Mouse (Mus musculus): ENCODE measurements around the gene Tspan4. TPM values are rescaled to one million over a fixed set of nuclear protein-coding genes. Genes with fewer than 3 reads are reported as not detected.
A peak's percentile ranks its signal among the peaks of the same experiment; 100 is the strongest.

The Tspan4 gene
- total and polyA plus RNA-seq, 2 experiments from 2014 or later = 72.2 to 84.2 TPM

- Histone ChIP-seq H3K9me3 (replicated peaks; ENCODE audit: control insufficient read depth, low read length) (no peaks in the 10 kb centered on the region), H3K9ac (replicated peaks; ENCODE audit: low read depth, low read length) (peak within 1 kb of the TSS; percentile 76), H3K4me1 (ENCODE audit: control insufficient read depth, insufficient read depth) (peaks cover 21% of the 10 kb centered on the region), H3K27me3 (ENCODE audit: control insufficient read depth, insufficient read depth, low read length) (peaks cover 16% of the 10 kb centered on the region; the same call in 1 of the 2 replicates), H3K4me3 (ENCODE audit: low read depth, low read length) (peak within 1 kb of the TSS; percentile 63), H3K27ac (ENCODE audit: low read depth) (peak within 1 kb of the TSS; percentile 77), H3K4me2 (ENCODE audit: low read depth, low read length) (peak within 1 kb of the TSS; percentile 98), H3K36me3 (replicated peaks; ENCODE audit: control insufficient read depth, insufficient read depth, low read length) (peaks cover 33% of the 10 kb centered on the region)
- no peak for DNase-seq (ENCODE audit: low spot score)
- no peak for ATAC-seq (ENCODE audit: insufficient read depth, low read depth)
- no peak for TF ChIP-seq CTCF (IDR thresholded peaks at IDR 0.05; ENCODE audit: low read depth)
- no peak for TF ChIP-seq EP300 (IDR thresholded peaks at IDR 0.05; ENCODE audit: low read depth)
- 78% methylated on average over 15 of the region's 15 CpGs for WGBS
Observed at GRCm38 (mm10) chr7:141460391-141461113, 14.5 kb upstream of the Tspan4 start, which contains the start of gene Cracr2b. TSS of gene Cracr2b (plus strand) at chr7:141461094.

GRCm38 (mm10) chr7:141461521-141462332, 13.3 kb upstream of the Tspan4 start:
- Histone ChIP-seq H3K4me1 (ENCODE audit: control insufficient read depth, insufficient read depth) (peaks cover 16% of the 10 kb centered on the region), H3K27me3 (ENCODE audit: control insufficient read depth, insufficient read depth, low read length) (peaks cover 16% of the 10 kb centered on the region; the same call in 1 of the 2 replicates), H3K4me2 (ENCODE audit: low read depth, low read length) (peak overlapping the region; percentile 98), H3K9me3 (replicated peaks; ENCODE audit: control insufficient read depth, low read length) (no peaks in the 10 kb centered on the region), H3K36me3 (replicated peaks; ENCODE audit: control insufficient read depth, insufficient read depth, low read length) (peaks cover 33% of the 10 kb centered on the region), H3K9ac (replicated peaks; ENCODE audit: low read depth, low read length) (peak overlapping the region; percentile 76), H3K27ac (ENCODE audit: low read depth) (peak overlapping the region; percentile 77), H3K4me3 (ENCODE audit: low read depth, low read length) (peak overlapping the region; percentile 63)
- DNase-seq (ENCODE audit: low spot score) (peak; percentile 46), ATAC-seq (ENCODE audit: insufficient read depth, low read depth) (no peak)
- WGBS = 3% methylated on average over 59 of the region's 59 CpGs
- TF ChIP-seq CTCF (IDR thresholded peaks at IDR 0.05; ENCODE audit: low read depth) (peak; percentile 28), EP300 (IDR thresholded peaks at IDR 0.05; ENCODE audit: low read depth) (no peak)

DNA sequence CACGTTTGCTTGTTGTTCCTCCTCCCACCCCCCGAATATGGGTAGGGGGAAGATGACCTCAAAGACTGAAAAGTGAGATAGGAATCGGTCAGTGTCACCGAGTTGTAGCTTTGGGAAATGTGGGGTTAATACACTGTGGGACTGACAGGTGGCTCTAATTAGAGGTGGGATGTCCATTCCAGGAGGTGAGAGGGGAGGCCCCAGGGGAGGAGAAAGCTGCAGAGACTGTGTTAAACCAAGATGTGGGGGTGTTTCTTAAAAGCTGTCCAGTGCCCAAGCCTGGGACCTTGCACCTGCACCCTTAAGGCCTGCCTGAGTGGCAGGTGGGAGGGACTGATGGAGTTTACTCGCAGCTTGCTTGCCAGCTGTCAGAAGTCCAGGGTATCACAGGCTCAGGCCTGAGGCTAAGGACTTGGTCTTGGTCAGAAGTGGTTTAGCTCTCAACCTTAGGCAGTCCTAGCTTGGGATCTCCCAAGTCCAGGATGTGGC, 12.7 kb upstream of the Tspan4 start:
- Histone ChIP-seq H3K27ac (ENCODE audit: low read depth) (peak overlapping the region; percentile 77), H3K27me3 (ENCODE audit: control insufficient read depth, insufficient read depth, low read length) (peaks cover 16% of the 10 kb centered on the region; the same call in 1 of the 2 replicates), H3K4me2 (ENCODE audit: low read depth, low read length) (peak overlapping the region; percentile 98), H3K36me3 (replicated peaks; ENCODE audit: control insufficient read depth, insufficient read depth, low read length) (peaks cover 30% of the 10 kb centered on the region), H3K4me1 (ENCODE audit: control insufficient read depth, insufficient read depth) (peaks cover 16% of the 10 kb centered on the region), H3K9me3 (replicated peaks; ENCODE audit: control insufficient read depth, low read length) (no peaks in the 10 kb centered on the region), H3K4me3 (ENCODE audit: low read depth, low read length) (peak overlapping the region; percentile 63), H3K9ac (replicated peaks; ENCODE audit: low read depth, low read length) (peak overlapping the region; percentile 76)
- TF ChIP-seq CTCF (IDR thresholded peaks at IDR 0.05; ENCODE audit: low read depth) = no peak
- TF ChIP-seq EP300 (IDR thresholded peaks at IDR 0.05; ENCODE audit: low read depth) = no peak
- DNase-seq (ENCODE audit: low spot score) (no peak), ATAC-seq (ENCODE audit: insufficient read depth, low read depth) (no peak)
- 31% methylated on average over 5 of the region's 5 CpGs for WGBS

DNA sequence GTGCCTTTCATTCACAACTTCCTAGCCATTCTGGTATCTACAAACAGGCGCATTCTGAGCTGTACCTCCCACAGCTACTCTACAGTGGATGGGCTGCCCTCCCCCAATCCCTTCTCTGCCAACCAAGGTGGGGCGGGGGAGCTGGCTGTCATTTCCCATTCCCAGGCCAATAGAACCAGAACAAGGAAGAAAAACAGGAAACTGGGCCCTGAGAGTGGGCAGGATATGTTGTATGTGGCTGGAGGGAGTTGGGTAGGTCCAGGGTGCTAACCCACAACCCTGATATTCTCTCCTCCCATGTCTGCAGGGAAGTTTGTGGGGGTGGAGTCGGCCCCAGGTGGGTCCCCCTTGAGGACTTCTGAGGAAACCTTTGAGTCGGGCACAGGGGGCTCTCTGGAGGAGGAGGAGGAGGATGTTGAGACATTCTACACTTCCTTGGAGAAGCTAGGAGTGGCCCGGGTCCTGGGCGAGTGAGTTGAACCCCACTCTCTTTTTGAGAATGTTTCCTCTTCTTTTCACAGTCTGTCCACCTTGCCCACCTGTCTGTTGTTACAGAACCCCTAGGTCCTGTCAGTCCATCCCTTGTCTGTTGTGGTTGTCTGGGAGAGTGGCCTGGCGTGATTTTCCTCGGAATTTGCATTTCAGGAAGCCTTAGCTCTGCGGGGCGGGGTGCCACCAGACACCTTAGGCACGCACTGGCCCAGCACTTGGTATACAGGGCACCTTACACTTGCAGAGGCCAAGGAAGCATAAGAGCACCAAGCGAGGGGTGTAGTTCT, 11.0 kb upstream of the Tspan4 start:
- Histone ChIP-seq H3K4me2 (ENCODE audit: low read depth, low read length) (peak overlapping the region; percentile 53), H3K27me3 (ENCODE audit: control insufficient read depth, insufficient read depth, low read length) (peaks cover 16% of the 10 kb centered on the region; the same call in 1 of the 2 replicates), H3K27ac (ENCODE audit: low read depth) (peak overlapping the region; percentile 78), H3K4me3 (ENCODE audit: low read depth, low read length) (peak overlapping the region; percentile 36), H3K9me3 (replicated peaks; ENCODE audit: control insufficient read depth, low read length) (no peaks in the 10 kb centered on the region), H3K9ac (replicated peaks; ENCODE audit: low read depth, low read length) (0 out of 2 replicates have a peak overlapping the region, but pooled peaks have one; percentile 9), H3K36me3 (replicated peaks; ENCODE audit: control insufficient read depth, insufficient read depth, low read length) (peaks cover 15% of the 10 kb centered on the region), H3K4me1 (ENCODE audit: control insufficient read depth, insufficient read depth) (peaks cover 20% of the 10 kb centered on the region)
- 0 out of 2 replicates have a peak, but pooled peaks have one; percentile 1 for ATAC-seq (ENCODE audit: insufficient read depth, low read depth)
- WGBS = 32% methylated on average over 12 of the region's 12 CpGs
- DNase-seq (ENCODE audit: low spot score) = peak; percentile 68
- peak; percentile 31; the same call in 1 of the 2 replicates for TF ChIP-seq EP300 (IDR thresholded peaks at IDR 0.05; ENCODE audit: low read depth)
- no peak for TF ChIP-seq CTCF (IDR thresholded peaks at IDR 0.05; ENCODE audit: low read depth)
